In genomic region chr11:77771879-77772713, GRCm38 (mm10) we compare ENCODE assay signal across 12 mouse cellular contexts. TPM values are rescaled to one million over a fixed set of nuclear protein-coding genes. Genes with fewer than 3 reads are reported as not detected.
DNase-seq lines count a peak whose midpoint lies in the region; ATAC-seq and TF ChIP-seq lines count a peak whose summit lies in the region.
"Had no signal": no experiment of that assay in that cellular context is flagged by ENCODE, and none has a peak within 500 bp of the region (broad histone marks: within the 10 kb centered on the region; RNA-seq: fewer than 3 reads in every experiment).

No protein-coding gene starts in this region.

- peaks cover 4% of the 10 kb centered on the region; the same call in 1 of the 2 replicates for H3K4me1 ChIP-seq in lung, embryonic 14.5 days (ENCODE audit: insufficient read depth)
- H3K4me1 ChIP-seq in intestine, embryonic 15.5 days (replicated peaks) = no peaks in the 10 kb centered on the region
- peaks cover 32% of the 10 kb centered on the region for H3K4me1 ChIP-seq in liver, adult 2 months (ENCODE audit: control insufficient read depth, insufficient read depth, low read length)
- H3K4me1 ChIP-seq in midbrain, embryonic 14.5 days (ENCODE audit: control insufficient read depth, insufficient read depth, low read length) = 0 out of 2 replicates have a peak, but pooled peaks cover 3% of the 10 kb centered on the region

- no peak overlapping the region for H3K9ac ChIP-seq in lung, embryonic 14.5 days
- no peak overlapping the region for H3K9ac ChIP-seq in intestine, embryonic 15.5 days
- peak overlapping the region; percentile 64 for H3K9ac ChIP-seq in liver, adult 2 months (ENCODE audit: low read depth, low read length)
- no peak overlapping the region for H3K9ac ChIP-seq in midbrain, embryonic 14.5 days (replicated peaks; ENCODE audit: low read length)
- H3K9ac ChIP-seq: neural tube, embryonic 15.5 days had no signal

- no peaks in the 10 kb centered on the region for H3K27me3 ChIP-seq in lung, embryonic 14.5 days (ENCODE audit: insufficient read depth, low read length)
- no peaks in the 10 kb centered on the region for H3K27me3 ChIP-seq in intestine, embryonic 15.5 days (replicated peaks)
- H3K27me3 ChIP-seq in liver, adult 2 months (ENCODE audit: control insufficient read depth, insufficient read depth, low read length) = no peaks in the 10 kb centered on the region
- no peaks in the 10 kb centered on the region for H3K27me3 ChIP-seq in midbrain, embryonic 14.5 days (ENCODE audit: control insufficient read depth, insufficient read depth, low read length)
- H3K27me3 ChIP-seq: neural tube, embryonic 15.5 days had no signal

- peaks cover 28% of the 10 kb centered on the region; the same call in 1 of the 2 replicates for H3K79me2 ChIP-seq in liver, adult 2 months (ENCODE audit: control insufficient read depth, insufficient read depth, low read length)

- peak overlapping the region; percentile 77 for H3K27ac ChIP-seq in lung, embryonic 14.5 days (ENCODE audit: low read depth)
- H3K27ac ChIP-seq in intestine, embryonic 15.5 days = peak overlapping the region; percentile 91
- peak overlapping the region; percentile 94 for H3K27ac ChIP-seq in liver, adult 2 months (replicated peaks; ENCODE audit: insufficient read depth, low read depth, low read length)
- H3K27ac ChIP-seq in midbrain, embryonic 14.5 days (replicated peaks; ENCODE audit: low read depth, low read length) = no peak overlapping the region
- H3K27ac ChIP-seq: neural tube, embryonic 15.5 days had no signal

- 53% methylated on average over 8 of the region's 8 CpGs for WGBS in lung, embryonic 14.5 days
- 46% methylated on average over 8 of the region's 8 CpGs for WGBS in intestine, embryonic 15.5 days
- 26% methylated on average over 8 of the region's 8 CpGs for WGBS in liver, adult 2 months
- 69% methylated on average over 8 of the region's 8 CpGs for WGBS in midbrain, embryonic 14.5 days

- H3K4me3 ChIP-seq in lung, embryonic 14.5 days (ENCODE audit: low read depth, low read length) = no peak overlapping the region
- no peak overlapping the region for H3K4me3 ChIP-seq in intestine, embryonic 15.5 days (replicated peaks)
- peak overlapping the region; percentile 53 for H3K4me3 ChIP-seq in liver, adult 2 months (ENCODE audit: insufficient read depth, low read depth, low read length)
- no peak overlapping the region for H3K4me3 ChIP-seq in midbrain, embryonic 14.5 days (replicated peaks; ENCODE audit: low read depth, low read length)
- H3K4me3 ChIP-seq: neural tube, embryonic 15.5 days had no signal

- no peaks in the 10 kb centered on the region for H3K36me3 ChIP-seq in lung, embryonic 14.5 days (ENCODE audit: insufficient read depth)
- no peaks in the 10 kb centered on the region for H3K36me3 ChIP-seq in intestine, embryonic 15.5 days
- no peaks in the 10 kb centered on the region for H3K36me3 ChIP-seq in liver, adult 2 months (ENCODE audit: control insufficient read depth, insufficient read depth, low read length)
- peaks cover 1% of the 10 kb centered on the region; the same call in 1 of the 2 replicates for H3K36me3 ChIP-seq in midbrain, embryonic 14.5 days (ENCODE audit: control insufficient read depth, insufficient read depth, low read length)

- DNase-seq in lung, embryonic 14.5 days = peak; percentile 13
- no peak for DNase-seq in lung, postnatal 10 days
- DNase-seq in liver, adult 2 months (ENCODE audit: extremely low read depth, low read depth, low spot score) = peak; percentile 96
- peak; percentile 50 for DNase-seq in thymus, postnatal 25 days
- DNase-seq in midbrain, embryonic 14.5 days = no peak
- DNase-seq in right cerebral cortex, postnatal 25 days = no peak
- DNase-seq in urinary bladder, adult 18-20 months (ENCODE audit: low spot score in 2 of 2) = no peak
- DNase-seq: cerebellum, adult 9-11 months had no signal

- 0 out of 2 replicates have a peak overlapping the region, but pooled peaks have one; percentile 2 for H3K4me2 ChIP-seq in lung, embryonic 14.5 days
- peak overlapping the region; percentile 36 for H3K4me2 ChIP-seq in intestine, embryonic 15.5 days (replicated peaks)
- no peak overlapping the region for H3K4me2 ChIP-seq in midbrain, embryonic 14.5 days (ENCODE audit: low read length)
- H3K4me2 ChIP-seq: neural tube, embryonic 15.5 days had no signal

- H3K9me3 ChIP-seq in lung, embryonic 14.5 days (ENCODE audit: low read depth, low read length) = no peaks in the 10 kb centered on the region
- H3K9me3 ChIP-seq in intestine, embryonic 15.5 days = no peaks in the 10 kb centered on the region
- H3K9me3 ChIP-seq in midbrain, embryonic 14.5 days (ENCODE audit: control insufficient read depth, low read length) = no peaks in the 10 kb centered on the region
- H3K9me3 ChIP-seq: neural tube, embryonic 15.5 days had no signal

- TF ChIP-seq POLR2A in liver, adult 2 months (IDR thresholded peaks at IDR 0.05; ENCODE audit: extremely low read depth, insufficient read depth, low read length) = no peak

- TF ChIP-seq CTCF in lung, embryonic 14.5 days (IDR thresholded peaks at IDR 0.05; ENCODE audit: low read depth) = no peak
- no peak for TF ChIP-seq CTCF in liver, adult 2 months (IDR thresholded peaks at IDR 0.05; ENCODE audit: low read depth, low read length)

- no peak; the same call in 1 of the 2 replicates for ATAC-seq in lung, embryonic 14.5 days (ENCODE audit: insufficient read depth)
- peak; percentile 94 for ATAC-seq in intestine, embryonic 15.5 days
- ATAC-seq in midbrain, embryonic 14.5 days (ENCODE audit: low FRiP score, low TSS enrichment) = no peak

RNA-seq across cellular contexts. Expression of gene Myo18a, which starts 9.1 kb away (rescaled TPM):
- 32.2 and 35.0 TPM in 2 replicates for polyA plus RNA-seq in lung, embryonic 14.5 days (2014; fragmentation: Nextera tagmentation; extraction: Ambion mirVana)
- polyA plus RNA-seq in intestine, embryonic 15.5 days (2015; fragmentation: Nextera tagmentation; extraction: Ambion mirVana) = 27.7 and 32.1 TPM in 2 replicates
- total RNA-seq in liver, adult 2 months (2014; rRNA removed) = 28.6 and 33.7 TPM in 2 replicates
- polyA plus RNA-seq in liver, adult 2 months (2012; rRNA removed) = 33.8 and 42.0 TPM in 2 replicates
- 42.3 and 49.7 TPM in 2 replicates for polyA plus RNA-seq in midbrain, embryonic 14.5 days (2014; fragmentation: Nextera tagmentation; extraction: Ambion mirVana)

RNA-seq across cellular contexts. Expression of gene Gm10277, which starts 15.5 kb away (rescaled TPM):
- 1.1 and 1.5 TPM in 2 replicates for polyA plus RNA-seq in lung, embryonic 14.5 days (2014; fragmentation: Nextera tagmentation; extraction: Ambion mirVana)
- 0.93 and 1.5 TPM in 2 replicates for polyA plus RNA-seq in intestine, embryonic 15.5 days (2015; fragmentation: Nextera tagmentation; extraction: Ambion mirVana)
- total RNA-seq in liver, adult 2 months (2014; rRNA removed) = not detected in 2 replicates
- polyA plus RNA-seq in liver, adult 2 months (2012; rRNA removed) = not detected in 2 replicates
- polyA plus RNA-seq in midbrain, embryonic 14.5 days (2014; fragmentation: Nextera tagmentation; extraction: Ambion mirVana) = 1.0 and 1.6 TPM in 2 replicates
- total RNA-seq: gastrocnemius, adult 18-20 months; left cerebral cortex, postnatal 36 days had no signal

RNA-seq across cellular contexts. Expression of gene Cryba1, which starts 47.0 kb away (rescaled TPM):
- not detected in 2 replicates for polyA plus RNA-seq in lung, embryonic 14.5 days (2014; fragmentation: Nextera tagmentation; extraction: Ambion mirVana)
- polyA plus RNA-seq in intestine, embryonic 15.5 days (2015; fragmentation: Nextera tagmentation; extraction: Ambion mirVana) = 0.18 TPM in 1 of 2 replicates, not detected in the other
- total RNA-seq in liver, adult 2 months (2014; rRNA removed) = not detected in 2 replicates
- not detected in 2 replicates for polyA plus RNA-seq in liver, adult 2 months (2012; rRNA removed)
- polyA plus RNA-seq in midbrain, embryonic 14.5 days (2014; fragmentation: Nextera tagmentation; extraction: Ambion mirVana) = 0.41 and 0.69 TPM in 2 replicates
- total RNA-seq: gastrocnemius, adult 18-20 months; left cerebral cortex, postnatal 36 days had no signal

Comparison
In these comparisons a context has a peak if more than half of its experiments do, and no peak if none do; other contexts are left out.
1. DNase-seq: peak in lung, embryonic 14.5 days (single experiment), liver, adult 2 months (single experiment) and thymus, postnatal 25 days (single experiment); none in lung, postnatal 10 days (single experiment), midbrain, embryonic 14.5 days (single experiment), right cerebral cortex, postnatal 25 days (single experiment) and urinary bladder, adult 18-20 months (0 of 2).